Mouse (Mus musculus) mammary gland, adult 2 months (tissue): ENCODE data around the gene Gm20905. TPM values are rescaled to one million over a fixed set of nuclear protein-coding genes. Genes with fewer than 3 reads are reported as not detected.

Source experiments
- polyA plus RNA-seq: library from polyadenylated mRNA; depleted of rRNA; stranded (reverse); fragments of >200 nt; gene quantifications from 2 replicates; pipeline ENCODE4 v1.2.3, GENCODE M21; 2012; ENCODE audit warnings: low replicate concordance; rRNA removed

The Gm20905 gene
- not detected in 2 replicates for polyA plus RNA-seq

GRCm38 (mm10) chrY:37259503-37259902 lies at the start of gene Gm20905:
Gm20905 (minus strand) TSS chrY:37259603.

